Mouse (Mus musculus) ES-CJ7 (cell line): ENCODE results near the gene Cecr2.

Source experiments
- DNase-seq: peaks from one replicate; pipeline ENCODE4 v3.0.0; 2011; ENCODE audit warnings: low read depth, low spot score

Cecr2 gene

DNA sequence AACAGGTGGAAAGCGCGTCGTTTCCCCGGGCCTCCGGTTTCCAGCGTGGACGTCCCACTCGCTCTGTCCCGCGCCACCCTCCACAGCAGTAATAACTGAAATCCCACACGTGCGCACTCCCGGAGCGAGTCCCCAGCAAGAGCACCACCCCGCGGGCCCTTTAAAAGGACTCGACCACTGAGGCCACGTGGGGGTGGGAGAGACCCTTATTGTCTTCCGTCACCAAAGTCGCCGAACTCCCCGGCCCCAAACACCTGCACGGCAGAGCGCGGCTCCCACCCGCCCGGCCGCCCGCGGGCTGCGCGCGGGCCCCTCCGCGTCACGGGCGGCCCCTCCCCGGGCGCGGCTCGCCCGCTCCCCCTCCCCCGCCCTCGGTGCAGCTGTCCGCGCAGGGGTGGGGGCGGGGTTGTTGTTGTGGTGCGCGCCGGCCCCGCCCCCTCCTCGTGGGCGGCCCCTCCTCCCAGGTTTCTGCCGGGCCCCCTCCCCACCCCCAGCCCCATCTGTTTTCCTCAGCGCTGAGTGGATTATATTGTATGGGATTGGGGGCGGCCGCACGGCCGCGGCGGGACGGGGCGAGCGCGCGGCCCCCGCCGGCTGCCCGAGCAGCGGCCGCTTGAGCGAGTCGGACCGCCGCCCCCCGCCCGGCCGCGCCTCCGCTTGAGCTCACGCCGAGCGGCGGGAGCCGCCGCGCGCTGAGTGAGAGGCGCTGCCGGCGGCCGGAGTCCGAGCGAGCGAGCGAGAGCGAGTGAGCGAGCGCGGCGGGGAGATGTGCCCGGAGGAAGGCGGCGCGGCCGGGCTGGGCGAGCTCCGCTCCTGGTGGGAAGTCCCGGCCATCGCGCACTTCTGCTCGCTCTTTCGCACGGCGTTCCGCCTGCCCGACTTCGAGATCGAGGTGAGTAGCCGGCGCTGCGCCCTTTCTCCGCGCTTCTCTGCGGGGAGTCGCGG lies at the start of gene Cecr2:
Gene Cecr2 (plus strand): TSS at position 554 of the 945 bp plus-strand sequence.
- DNase-seq = peak; percentile 91

DNA sequence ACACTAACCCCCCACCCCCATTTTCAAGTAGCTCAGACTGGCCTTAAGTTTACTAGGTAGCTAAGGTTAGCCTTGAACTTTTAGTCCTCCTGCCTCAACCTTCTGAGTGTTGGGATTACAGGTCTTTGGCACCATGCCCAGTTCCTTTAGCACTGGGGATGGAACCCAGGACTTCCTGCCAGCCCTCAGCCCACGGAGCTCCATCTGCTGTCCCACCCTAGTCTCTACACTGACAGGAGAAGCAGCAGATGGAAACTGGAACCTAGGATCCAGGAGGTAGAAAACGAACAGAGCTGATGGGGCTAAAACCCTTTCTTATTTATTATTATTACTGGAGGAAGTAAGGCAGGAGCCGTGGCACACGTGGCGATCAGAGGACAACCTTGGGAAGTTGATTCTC lies 48.6 kb upstream of the Cecr2 start:
- peak; percentile 47 for DNase-seq

DNA sequence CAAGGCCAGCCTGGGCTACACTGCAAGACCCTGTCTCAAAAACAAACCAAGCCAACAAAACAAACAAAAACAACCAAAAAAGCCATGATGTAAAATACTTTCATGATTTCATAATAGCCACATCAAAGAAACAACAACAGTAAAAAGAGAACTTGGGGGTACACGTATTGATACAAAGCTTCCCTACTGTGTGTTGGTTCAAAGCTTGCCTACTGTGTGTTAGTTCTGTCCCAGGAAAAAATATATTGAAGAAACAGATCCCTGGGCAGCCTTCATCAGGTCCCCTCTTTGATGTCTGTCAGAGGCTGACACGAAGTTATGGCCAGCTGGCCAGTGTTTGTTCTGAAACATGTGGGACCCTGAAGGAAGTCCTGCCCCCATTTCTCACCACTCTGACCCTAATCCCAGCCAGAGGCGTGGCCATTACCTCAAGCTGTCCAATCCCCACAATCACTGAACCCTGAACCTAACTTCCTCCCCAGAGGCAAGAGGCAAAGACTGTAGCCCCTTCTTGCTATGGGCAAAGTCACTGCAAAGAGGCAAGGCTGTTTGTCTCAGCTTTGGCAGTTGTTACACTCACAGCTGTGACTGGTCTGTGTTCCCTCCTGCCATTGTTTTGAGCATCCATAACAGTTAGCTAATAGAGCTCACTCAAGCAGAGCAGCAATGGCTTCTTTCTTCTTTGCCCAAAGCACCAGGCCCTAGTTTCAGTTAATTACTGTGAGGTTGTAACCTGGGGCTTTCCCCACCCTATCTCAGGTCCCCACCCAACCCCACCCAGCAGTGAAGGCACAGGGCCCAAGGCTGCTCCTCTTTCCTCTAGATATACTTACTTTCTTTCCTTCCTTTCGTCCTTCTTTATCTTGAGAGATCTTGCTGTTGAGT lies 47.4 kb upstream of the Cecr2 start:
- no peak for DNase-seq

DNA sequence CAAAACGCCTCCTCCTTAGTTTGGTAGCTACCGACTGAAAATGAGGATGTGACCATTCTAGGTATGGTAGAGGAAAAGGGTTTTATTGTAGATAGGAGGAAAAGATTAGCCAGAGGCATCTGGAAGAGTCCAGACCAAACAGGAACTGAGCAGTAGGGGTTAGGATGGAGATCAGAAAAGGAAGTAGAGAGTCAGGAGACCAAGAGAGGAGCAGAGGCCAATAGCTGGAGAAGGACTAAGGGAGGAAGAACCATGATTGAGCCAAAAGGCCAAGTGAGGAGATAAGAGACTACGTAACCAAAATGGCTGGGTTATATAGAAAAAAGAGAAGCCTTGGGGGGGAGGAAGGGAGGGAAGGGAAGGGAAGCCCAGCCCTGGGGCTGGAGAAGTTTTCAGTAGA lies 46.0 kb upstream of the Cecr2 start:
- no peak for DNase-seq

DNA sequence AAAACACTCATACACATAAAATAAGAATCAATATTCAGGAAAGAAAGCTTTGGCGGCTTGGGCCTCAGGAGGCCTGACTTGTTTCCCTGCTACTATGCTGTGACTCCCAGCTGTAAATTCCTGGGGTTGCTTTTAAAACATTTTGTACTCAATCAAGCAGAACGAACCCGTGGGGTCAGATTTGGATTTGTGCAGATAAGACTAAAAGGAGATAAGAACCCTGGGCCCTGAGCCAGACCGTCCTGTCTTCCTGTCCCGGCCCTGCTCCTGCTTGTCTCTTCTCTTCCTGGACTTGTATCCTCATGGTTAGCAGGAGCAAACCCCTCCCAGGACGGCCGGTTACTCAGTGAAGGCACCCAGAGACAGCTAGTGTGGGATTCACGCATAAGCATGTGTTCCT lies 41.1 kb upstream of the Cecr2 start:
- no peak for DNase-seq

DNA sequence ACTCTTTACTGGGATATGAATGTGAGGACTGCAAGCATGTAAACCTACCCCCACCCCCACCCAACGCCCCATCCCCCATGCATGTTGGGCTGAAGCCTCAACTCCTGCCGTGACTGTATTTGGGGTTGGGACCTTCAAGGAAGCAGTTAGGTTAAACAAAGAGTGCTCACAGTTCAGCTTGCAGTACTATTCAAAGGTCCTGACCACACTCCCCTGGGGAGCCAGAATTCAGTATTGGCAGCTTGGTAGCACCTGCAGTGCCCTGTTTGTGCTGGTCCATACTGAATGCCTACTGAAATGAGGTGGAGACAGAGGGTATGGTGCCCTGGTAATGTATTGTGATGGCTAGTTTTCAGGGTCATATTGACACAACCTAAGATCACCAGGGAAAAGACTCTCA lies 39.1 kb upstream of the Cecr2 start:
- DNase-seq = peak; percentile 43

DNA sequence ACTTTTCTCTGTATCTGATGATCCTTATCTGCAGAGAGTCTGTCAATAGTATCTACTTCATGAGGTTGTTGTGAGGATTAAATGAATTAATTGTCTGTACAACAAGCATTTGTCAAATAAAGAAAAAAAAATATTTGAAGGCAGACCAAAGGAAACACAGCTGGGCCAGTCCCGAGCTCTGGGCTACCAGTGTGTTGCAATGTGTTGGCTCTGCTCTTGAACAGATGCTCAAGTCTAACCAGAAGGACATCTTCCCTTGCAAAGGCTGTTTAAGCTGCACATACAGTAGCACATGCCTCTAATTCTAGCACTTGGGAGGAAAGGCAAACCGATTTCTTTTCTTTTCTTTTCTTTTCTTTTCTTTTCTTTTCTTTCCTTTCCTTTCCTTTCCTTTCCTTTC lies 37.2 kb upstream of the Cecr2 start:
- DNase-seq = no peak

DNA sequence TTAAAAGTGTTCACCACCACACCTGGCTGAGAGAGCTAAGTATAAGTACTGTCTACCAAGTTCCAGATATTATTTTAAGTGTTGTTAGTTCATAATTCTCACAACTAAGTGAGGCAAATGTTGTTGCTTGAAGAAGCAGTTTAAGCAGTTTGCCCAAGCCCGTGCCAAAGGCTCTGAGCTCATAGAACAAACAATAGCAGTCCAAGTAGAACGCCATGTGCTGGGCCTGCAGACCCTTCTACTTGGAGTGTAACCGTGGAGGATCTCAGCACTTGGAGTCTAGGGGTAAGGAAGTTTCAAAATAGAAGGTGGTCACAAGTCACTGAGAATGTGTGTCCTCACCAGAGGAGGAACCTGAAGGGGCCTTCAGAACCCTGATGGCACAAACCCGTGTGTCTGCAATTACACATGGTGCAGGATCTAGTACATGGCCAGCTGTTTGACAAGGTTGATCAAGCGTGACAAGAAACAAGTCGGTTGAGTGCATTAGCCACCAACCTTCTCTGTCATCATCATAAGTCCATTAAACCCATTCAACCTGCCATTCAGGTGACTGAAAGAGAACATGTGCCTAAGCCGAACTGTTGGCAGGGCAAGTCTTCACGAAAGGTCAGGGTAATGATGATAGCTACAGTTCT lies 30.7 kb upstream of the Cecr2 start:
- no peak for DNase-seq

DNA sequence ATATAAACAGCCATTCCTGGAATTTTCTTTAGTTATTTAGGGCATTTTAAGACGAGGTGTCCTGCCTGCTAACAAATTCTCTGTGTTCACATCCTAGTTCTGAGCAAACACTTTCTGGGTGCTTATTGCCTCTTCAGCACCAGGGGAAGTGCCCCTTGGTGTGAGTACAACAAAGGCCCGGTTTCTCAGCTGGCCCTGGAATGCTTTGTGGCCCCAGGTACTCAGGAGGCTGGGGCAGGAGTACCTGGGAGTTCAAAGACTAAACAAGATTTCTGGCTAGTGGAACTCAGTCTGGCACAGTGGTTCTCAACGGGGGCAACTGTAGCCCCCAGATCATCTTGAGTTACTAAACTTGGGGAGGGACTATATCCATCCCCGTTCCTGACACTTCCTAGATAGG lies 26.6 kb upstream of the Cecr2 start:
- DNase-seq = no peak

DNA sequence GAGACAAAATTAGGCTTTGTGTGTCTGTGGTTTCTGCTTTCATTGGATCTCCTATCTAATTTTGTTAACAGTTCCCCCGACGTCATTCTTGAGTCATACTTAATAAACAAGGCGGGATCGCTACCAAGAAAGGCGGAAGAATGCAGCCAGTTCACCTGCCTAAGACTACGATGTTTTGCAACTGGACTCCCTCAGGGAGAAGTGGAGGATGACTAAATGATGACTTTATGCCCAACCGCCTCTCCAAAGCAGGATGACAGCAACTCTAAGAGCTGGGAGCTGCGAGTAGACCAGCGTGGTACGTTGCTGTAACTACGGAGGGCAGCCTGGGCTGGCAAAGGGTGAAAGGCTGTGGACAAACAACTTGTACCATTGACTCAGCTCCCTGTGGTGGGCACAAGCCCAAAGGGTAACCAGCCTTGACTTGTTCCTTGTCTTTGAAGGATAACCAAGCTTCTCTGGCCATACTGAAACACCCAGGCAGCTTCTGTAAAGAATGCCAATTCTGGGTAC lies 24.2 kb upstream of the Cecr2 start:
- no peak for DNase-seq

DNA sequence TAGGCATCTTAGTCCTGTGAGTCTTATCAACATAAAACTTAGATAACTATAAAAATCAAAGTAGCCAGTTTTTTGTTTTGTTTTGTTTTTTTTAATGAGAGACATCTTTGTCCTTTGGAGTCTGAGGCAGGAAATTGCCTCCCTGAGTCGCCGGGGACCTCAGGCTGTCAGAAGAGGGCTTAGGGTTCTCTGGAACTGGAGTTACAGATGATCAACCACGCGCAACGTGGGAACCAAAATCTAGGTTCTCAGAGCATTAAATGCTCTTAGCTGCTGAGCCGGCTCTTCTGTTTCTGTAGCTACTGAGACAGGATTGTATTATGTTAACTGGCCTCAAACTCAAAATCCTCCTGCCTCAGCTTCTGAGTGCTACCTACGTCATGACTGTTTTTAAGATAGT lies 22.4 kb upstream of the Cecr2 start:
- no peak for DNase-seq

DNA sequence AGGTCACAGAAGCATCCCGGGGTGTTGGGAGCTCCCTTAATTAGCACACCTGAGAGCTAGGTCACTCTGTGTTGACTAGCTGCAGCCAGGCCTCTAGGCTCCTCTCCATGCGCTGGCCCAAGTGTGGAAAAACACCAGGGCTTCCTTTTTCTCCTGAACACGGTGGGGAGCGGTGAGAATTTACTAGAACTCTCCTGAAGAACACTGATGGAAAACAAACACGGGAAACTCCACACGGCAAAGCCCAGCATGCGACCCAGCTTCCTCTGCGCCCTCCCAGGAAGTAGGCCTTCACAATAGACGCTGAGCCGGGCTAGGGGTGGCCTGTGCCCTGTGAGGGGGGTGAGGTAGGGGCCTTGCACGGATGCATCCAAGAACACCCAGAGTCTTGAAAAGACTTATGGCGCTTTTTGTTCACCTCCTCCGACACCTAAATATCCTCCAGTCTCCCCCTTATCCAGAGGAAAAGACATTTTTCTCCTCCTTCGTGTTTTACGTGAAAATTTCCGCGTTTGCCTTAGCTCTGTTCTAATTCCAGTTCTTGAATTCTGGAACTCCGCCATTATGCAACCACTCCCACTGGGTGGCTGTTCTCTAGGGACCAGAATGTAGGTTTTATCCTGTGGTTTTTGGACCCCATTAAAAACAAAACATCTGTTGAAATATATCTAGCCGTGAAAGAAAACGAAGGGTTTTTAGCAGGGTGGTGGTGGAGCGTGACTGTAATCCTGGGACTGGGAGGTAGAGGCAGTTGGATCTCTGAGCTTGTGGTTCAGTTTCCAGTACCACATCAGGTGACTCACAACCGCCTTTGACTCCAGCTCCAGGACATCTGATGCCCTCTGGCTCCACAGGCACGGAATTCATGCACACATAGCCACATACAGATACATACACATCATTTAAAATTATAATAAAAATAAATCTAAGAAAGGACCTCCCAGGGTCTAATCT lies 21.5 kb upstream of the Cecr2 start:
- DNase-seq = peak; percentile 47

DNA sequence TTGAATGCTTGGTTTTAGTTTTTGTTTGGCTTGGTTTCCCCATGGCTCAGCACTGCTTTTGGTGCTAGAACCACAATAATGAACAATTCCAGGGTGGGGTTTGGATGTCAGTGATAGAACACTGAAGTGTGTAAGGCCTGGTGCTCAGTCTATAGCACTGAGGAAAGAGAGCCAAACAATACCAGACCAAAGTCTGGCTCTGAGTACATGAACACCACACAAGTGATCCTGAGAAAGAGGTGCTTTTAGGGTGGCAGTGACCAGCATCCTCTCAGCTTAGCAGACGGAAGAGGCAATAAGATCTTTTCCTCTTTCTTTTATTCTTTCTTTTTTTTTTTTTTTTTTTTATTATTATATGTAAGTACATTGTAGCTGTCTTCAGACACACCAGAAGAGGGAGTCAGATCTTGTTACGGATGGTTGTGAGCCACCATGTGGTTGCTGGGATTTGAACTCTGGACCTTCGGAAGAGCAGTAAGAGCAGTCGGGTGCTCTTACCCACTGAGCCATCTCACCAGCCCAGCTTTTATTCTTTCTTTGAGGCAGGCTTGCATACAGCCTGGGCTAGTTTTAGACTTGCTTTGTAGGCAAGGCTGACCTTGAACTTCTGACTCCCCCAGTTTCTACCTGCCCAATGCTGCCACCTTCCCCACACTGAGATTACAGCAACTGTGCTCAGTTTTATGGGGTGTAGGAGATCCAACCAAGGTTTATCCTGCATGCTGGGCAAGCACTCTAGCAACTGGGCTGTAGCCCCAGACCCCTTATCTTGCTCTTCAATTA lies 18.7 kb upstream of the Cecr2 start:
- DNase-seq = peak; percentile 96

DNA sequence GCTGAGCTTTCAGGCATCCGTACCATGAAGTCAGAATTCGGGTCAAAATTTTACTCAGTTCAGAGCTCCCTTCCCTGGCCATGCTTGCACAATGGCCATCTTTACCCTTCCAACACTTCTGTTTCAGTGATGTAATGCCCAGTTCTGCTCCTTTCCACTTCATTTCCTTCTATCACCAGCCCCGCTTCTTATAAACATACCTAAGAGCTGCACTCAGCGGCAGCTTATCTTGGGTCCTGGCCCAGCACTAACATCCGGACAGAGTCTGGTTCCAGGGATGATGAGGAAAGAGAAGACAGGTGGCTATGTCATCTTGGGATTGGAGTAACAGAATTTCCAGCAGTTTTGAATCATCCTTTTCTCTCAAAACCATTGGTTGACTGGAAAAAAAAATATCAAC lies 18.0 kb upstream of the Cecr2 start:
- no peak for DNase-seq

DNA sequence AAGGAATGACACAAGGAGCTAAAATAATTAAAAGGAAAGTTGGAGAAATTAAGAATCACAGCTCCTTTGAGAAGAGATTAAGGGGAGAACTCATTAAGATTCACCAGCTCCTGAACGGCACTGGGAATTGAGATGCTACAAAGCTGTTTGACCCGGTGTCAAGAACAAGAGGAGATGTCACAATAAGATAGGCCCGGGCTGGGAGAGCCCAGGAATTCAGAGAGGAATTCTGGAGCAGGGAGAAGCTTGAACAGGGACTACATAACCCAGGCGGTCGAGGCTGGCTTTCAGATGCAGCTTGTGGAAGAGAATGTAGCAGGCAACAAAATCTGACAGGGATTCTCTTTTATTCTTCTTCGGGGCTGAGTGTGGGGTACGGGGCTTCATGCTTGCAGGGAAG lies 13.5 kb upstream of the Cecr2 start:
- no peak for DNase-seq

DNA sequence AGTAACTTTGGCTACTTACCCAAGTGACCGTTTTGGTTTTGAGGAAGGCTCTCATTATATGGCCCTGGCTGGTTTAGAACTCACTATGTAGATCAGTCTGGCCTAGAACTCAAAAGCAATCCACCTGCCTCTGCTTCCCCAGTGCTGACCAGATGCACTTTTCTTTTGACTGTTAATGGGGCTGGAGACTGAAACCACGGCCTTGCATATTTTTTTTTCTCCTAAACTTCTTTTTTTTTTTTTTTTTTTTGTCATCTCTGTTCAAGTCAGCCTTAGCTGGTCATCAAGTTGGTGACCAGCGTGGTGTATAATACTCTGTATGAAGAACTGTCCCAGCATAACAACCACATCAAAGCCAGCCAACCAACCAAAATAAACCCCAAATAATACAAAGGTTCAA lies 10.5 kb upstream of the Cecr2 start:
- no peak for DNase-seq

DNA sequence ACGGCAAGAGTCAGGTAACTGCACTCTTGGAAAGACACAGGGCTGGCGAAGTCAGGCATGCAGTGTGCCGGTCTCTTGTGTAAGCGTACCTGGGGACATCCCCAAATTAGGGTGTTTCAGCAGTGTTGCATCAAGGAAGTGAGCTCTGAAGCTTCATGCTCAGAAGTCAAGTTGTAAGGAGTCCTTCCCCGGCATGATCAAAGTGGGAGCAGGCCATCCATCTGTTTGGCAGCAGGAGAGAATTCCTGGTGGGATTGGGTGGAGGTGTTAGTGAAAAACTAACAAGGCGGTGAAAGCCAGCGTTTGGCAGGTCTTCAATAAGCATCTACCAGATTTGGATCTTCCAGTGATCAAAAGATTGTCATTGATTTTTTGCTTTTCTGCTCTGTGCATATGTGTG lies 7.3 kb upstream of the Cecr2 start:
- no peak for DNase-seq

DNA sequence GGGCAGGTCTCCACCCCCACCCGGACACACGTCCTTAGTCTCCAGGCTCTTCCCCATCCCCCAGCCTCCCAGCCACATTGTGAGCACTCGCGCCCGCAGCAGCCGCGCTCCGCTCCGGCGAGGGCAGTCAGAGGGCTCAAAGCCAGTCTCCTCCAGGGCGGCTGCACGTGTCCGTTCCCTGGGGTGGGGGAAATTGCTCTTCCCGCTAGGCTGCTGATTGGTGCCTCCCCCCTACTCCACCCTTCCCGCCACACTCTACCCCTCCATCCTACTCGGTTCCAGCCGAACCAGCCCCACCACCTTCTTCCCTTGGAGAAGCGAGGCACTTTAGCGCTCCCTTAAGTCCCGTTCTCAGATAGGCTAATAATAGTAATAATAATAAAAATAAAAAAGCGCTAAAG lies 754 bp upstream of the Cecr2 start:
- DNase-seq = peak; percentile 97

DNA sequence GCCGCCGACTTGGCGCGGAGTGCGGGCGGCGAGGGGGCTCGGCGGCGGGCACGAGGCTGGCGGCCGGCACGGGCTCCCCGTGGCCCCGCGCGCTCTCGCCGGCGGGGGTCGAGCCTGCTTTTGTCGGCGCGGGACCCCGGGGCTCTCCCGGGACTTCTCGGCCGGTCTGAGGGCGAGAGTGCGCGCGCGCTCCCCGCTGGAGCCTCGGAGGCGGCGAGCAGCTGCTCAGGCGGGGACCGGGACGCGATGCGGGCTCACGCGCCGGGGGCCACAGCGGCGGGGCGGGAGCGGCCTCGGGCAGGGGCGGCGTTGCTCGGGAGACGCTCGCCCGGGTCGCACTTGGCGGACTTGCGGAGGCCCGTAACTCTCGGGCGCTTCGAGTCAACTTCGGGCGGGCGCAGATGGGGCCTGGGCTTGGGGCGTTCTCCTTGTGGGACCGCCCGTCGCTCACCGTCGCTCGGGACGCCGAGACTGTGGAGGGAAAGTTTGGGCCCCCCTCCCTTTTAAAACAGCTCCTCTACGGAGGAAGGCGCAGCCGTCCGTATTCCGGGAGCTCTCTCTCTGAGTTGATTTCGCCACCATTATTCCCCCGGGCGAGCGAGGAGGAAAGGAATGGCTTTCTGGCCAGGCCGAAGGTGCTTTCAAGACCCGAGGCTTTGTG lies 722 bp downstream of the Cecr2 start:
- DNase-seq = peak; percentile 60

DNA sequence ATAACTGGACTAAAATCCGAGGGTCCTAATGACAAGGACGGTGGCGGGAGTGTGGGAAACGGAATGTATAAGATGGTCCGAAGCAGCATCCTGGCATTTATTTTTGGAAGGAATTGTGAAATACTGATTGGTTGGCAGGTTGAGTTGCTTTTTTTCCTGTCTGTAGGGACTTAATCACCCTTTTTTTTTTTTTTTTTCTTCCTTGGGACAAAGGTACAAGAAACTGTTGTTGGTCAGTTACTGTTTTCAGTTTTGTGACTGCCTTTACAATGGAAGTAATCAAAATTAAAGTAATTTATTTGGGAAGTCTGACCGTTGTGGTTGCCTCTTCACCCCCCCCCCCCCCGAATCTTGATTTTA lies 1.2 kb downstream of the Cecr2 start:
- no peak for DNase-seq
